27 mouse cellular contexts compared by ENCODE assay signal in the genomic region with DNA sequence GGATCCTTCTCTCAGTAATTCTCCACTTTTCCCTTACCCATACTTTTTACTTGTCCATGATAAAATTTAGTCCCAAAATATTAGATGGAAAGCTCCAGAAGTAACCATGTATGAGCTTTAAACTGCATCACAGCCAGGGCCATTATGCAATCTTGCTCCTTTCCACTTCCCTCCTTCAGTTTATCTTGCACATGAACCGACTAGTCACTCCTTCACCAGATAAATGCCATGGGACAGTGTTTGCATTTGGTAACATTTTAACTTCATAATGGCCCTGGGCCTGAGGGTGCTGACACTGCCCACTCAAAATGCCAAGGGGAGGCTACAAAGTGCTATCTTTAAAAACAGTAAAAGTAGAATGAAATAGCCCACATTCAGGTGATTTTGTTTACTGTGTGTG.
DNase-seq lines count a peak whose midpoint lies in the region; ATAC-seq and TF ChIP-seq lines count a peak whose summit lies in the region.
"Had no signal": no experiment of that assay in that cellular context is flagged by ENCODE, and none has a peak within 500 bp of the region (broad histone marks: within the 10 kb centered on the region; RNA-seq: fewer than 3 reads in every experiment).

No protein-coding gene starts in this region.

- no peaks in the 10 kb centered on the region for H3K36me3 ChIP-seq in liver, embryonic 16.5 days (ENCODE audit: control insufficient read depth, insufficient read depth)
- peaks cover 0 to 19% of the 10 kb centered on the region in 2 experiments; a peak in 2 of 4 replicates for H3K36me3 ChIP-seq in MEL (ENCODE audit: control insufficient read depth in 1 of 2, insufficient read depth in 2 of 2, low read length in 2 of 2)
- no peaks in the 10 kb centered on the region for H3K36me3 ChIP-seq in intestine, embryonic 16.5 days (ENCODE audit: control insufficient read depth, insufficient read depth, low read length)
- no peaks in the 10 kb centered on the region for H3K36me3 ChIP-seq in stomach, postnatal 0 days (ENCODE audit: control insufficient read depth, insufficient read depth, low read length)
- H3K36me3 ChIP-seq: embryonic facial prominence, embryonic 12.5 days; G1E; heart, embryonic 13.5 days had no signal

- no peak overlapping the region for H3K27ac ChIP-seq in liver, embryonic 16.5 days (ENCODE audit: low read length)
- no peak overlapping the region for H3K27ac ChIP-seq in MEL (ENCODE audit: control insufficient read depth, low read depth, low read length)
- no peak overlapping the region for H3K27ac ChIP-seq in intestine, embryonic 16.5 days (ENCODE audit: low read length)
- no peak overlapping the region for H3K27ac ChIP-seq in stomach, postnatal 0 days (replicated peaks)
- H3K27ac ChIP-seq: embryonic facial prominence, embryonic 12.5 days; heart, adult 2 months; heart, embryonic 13.5 days; hindbrain, embryonic 14.5 days; macrophage had no signal

- DNase-seq in liver (no peak), MEL (ENCODE audit: low read depth, low spot score) (peak; percentile 54)
- DNase-seq in stomach, postnatal 0 days (ENCODE audit: low spot score): no peak
- DNase-seq in cerebellum, postnatal 14 days: no peak
- DNase-seq: adrenal gland, postnatal 14 days; cerebellum, adult 11 months; cerebellum, adult 9-10 months; embryo, embryonic 11 days; gastrocnemius, postnatal 25 days; heart, adult 2 months; heart, postnatal 10 days; kidney, adult 2 months; kidney, postnatal 36 days; left cerebral cortex, postnatal 4 days; right cerebral cortex, adult 18-20 months; right cerebral cortex, postnatal 4 days had no signal

- no peak overlapping the region for H3K4me2 ChIP-seq in liver, embryonic 16.5 days (ENCODE audit: low read depth, low read length)
- H3K4me2 ChIP-seq in intestine, embryonic 16.5 days (ENCODE audit: low read depth, low read length): no peak overlapping the region
- no peak overlapping the region for H3K4me2 ChIP-seq in stomach, postnatal 0 days (replicated peaks; ENCODE audit: low read depth)
- H3K4me2 ChIP-seq: embryonic facial prominence, embryonic 12.5 days; heart, embryonic 13.5 days; hindbrain, embryonic 14.5 days; midbrain, embryonic 11.5 days had no signal

- peak; percentile 47 to 55; a peak in 3 of 4 replicates for TF ChIP-seq EP300 in MEL (IDR thresholded peaks at IDR 0.05; ENCODE audit: low read depth in 1 of 2, low read length in 2 of 2)
- no peak for TF ChIP-seq EP300 in stomach, postnatal 0 days (optimal IDR thresholded peaks at IDR 0.05)

- ATAC-seq in liver, embryonic 16.5 days (ENCODE audit: low read depth): peak; percentile 56; the same call in 1 of the 2 replicates
- peak; percentile 78 for ATAC-seq in intestine, embryonic 16.5 days
- 0 out of 2 replicates have a peak, but pooled peaks have one; percentile 56 for ATAC-seq in stomach, postnatal 0 days (ENCODE audit: low FRiP score, low TSS enrichment)
- ATAC-seq: forebrain, embryonic 14.5 days; midbrain, embryonic 16.5 days; Patski had no signal

- H3K4me1 ChIP-seq in liver, embryonic 16.5 days (ENCODE audit: control insufficient read depth, low read depth, low read length): no peaks in the 10 kb centered on the region
- H3K4me1 ChIP-seq in MEL (ENCODE audit: control insufficient read depth in 1 of 2, insufficient read depth in 2 of 2, low read length in 2 of 2): peaks cover 5 to 16% of the 10 kb centered on the region in 2 experiments
- peaks cover 12% of the 10 kb centered on the region for H3K4me1 ChIP-seq in intestine, embryonic 16.5 days (ENCODE audit: control insufficient read depth, insufficient read depth, low read length)
- no peaks in the 10 kb centered on the region for H3K4me1 ChIP-seq in stomach, postnatal 0 days (replicated peaks; ENCODE audit: control insufficient read depth, insufficient read depth)

- H3K4me3 ChIP-seq in liver, embryonic 16.5 days (ENCODE audit: low read depth, low read length): no peak overlapping the region
- peak overlapping the region in 1 of 2 experiments; percentile 37; a peak in 2 of 4 replicates for H3K4me3 ChIP-seq in MEL (ENCODE audit: control insufficient read depth in 1 of 2, insufficient read depth in 1 of 2, low read depth in 2 of 2, low read length in 2 of 2)
- no peak overlapping the region for H3K4me3 ChIP-seq in intestine, embryonic 16.5 days (ENCODE audit: low read length)
- H3K4me3 ChIP-seq in stomach, postnatal 0 days (ENCODE audit: low read depth, low read length): no peak overlapping the region
- H3K4me3 ChIP-seq: embryonic facial prominence, embryonic 12.5 days; heart, adult 2 months; heart, embryonic 13.5 days had no signal

- 0% methylated on average over 1 of the region's 1 CpGs for WGBS in liver, embryonic 16.5 days (ENCODE audit: insufficient replicate concordance)
- 45% methylated on average over 1 of the region's 1 CpGs for WGBS in intestine, embryonic 16.5 days
- WGBS in stomach, postnatal 0 days: 29% methylated on average over 1 of the region's 1 CpGs

- TF ChIP-seq POLR2A in MEL (IDR thresholded peaks at IDR 0.05; ENCODE audit: control insufficient read depth in 1 of 2, insufficient read depth in 1 of 2, low read depth in 1 of 2, low read length in 2 of 2, poor library complexity in 1 of 2): no peak

- H3K27me3 ChIP-seq in liver, embryonic 16.5 days (ENCODE audit: control insufficient read depth, insufficient read depth, low read depth, low read length): no peaks in the 10 kb centered on the region
- no peaks in the 10 kb centered on the region for H3K27me3 ChIP-seq in MEL (ENCODE audit: control insufficient read depth in 1 of 2, insufficient read depth in 2 of 2, low read length in 2 of 2)
- no peaks in the 10 kb centered on the region for H3K27me3 ChIP-seq in intestine, embryonic 16.5 days (replicated peaks; ENCODE audit: control insufficient read depth, insufficient read depth, low read length)
- no peaks in the 10 kb centered on the region for H3K27me3 ChIP-seq in stomach, postnatal 0 days (ENCODE audit: control insufficient read depth, insufficient read depth, low read length)
- H3K27me3 ChIP-seq: embryonic facial prominence, embryonic 12.5 days; heart, embryonic 13.5 days; Patski had no signal

- H3K79me2 ChIP-seq in MEL (ENCODE audit: control insufficient read depth, insufficient read depth, low read length, poor library complexity): no peaks in the 10 kb centered on the region

- H3K9me3 ChIP-seq in liver, embryonic 16.5 days (replicated peaks; ENCODE audit: control insufficient read depth, low read length): no peaks in the 10 kb centered on the region
- H3K9me3 ChIP-seq in MEL (replicated peaks; ENCODE audit: insufficient read depth, low read length): no peaks in the 10 kb centered on the region
- H3K9me3 ChIP-seq in intestine, embryonic 16.5 days (ENCODE audit: control insufficient read depth, low read length): no peaks in the 10 kb centered on the region
- no peaks in the 10 kb centered on the region for H3K9me3 ChIP-seq in stomach, postnatal 0 days (ENCODE audit: control insufficient read depth, low read length)
- H3K9me3 ChIP-seq: embryonic facial prominence, embryonic 12.5 days; G1E; heart, embryonic 13.5 days had no signal

- no peak for TF ChIP-seq CTCF in MEL (IDR thresholded peaks at IDR 0.05 in 2 of 3, conservative IDR thresholded peaks at IDR 0.05 in 1 of 3; ENCODE audit: control insufficient read depth in 1 of 3, insufficient read depth in 1 of 3, low read depth in 2 of 3, low read length in 3 of 3, poor library complexity in 1 of 3, severe bottlenecking in 1 of 3)
- TF ChIP-seq CTCF in stomach, postnatal 0 days (IDR thresholded peaks at IDR 0.05; ENCODE audit: low read depth): no peak

- TF ChIP-seq RAD21 in MEL (IDR thresholded peaks at IDR 0.05; ENCODE audit: low read depth, low read length): no peak

- H3K9ac ChIP-seq in liver, embryonic 16.5 days (ENCODE audit: low read depth, low read length): no peak overlapping the region
- H3K9ac ChIP-seq in MEL (ENCODE audit: control insufficient read depth, low read depth, low read length, poor library complexity, severe bottlenecking): no peak overlapping the region
- no peak overlapping the region for H3K9ac ChIP-seq in intestine, embryonic 16.5 days (ENCODE audit: low read depth, low read length)
- H3K9ac ChIP-seq in stomach, postnatal 0 days (ENCODE audit: low read length): no peak overlapping the region
- H3K9ac ChIP-seq: embryonic facial prominence, embryonic 12.5 days; heart, embryonic 13.5 days; hindbrain, embryonic 14.5 days had no signal

TF ChIP-seq in MEL, 35 proteins besides CTCF, POLR2A, EP300 and RAD21:
- no peak for TF ChIP-seq TCF12 (IDR thresholded peaks at IDR 0.05; ENCODE audit: low read depth, low read length)
- peak; percentile 57 for TF ChIP-seq GATA1 (IDR thresholded peaks at IDR 0.05; ENCODE audit: low read depth, low read length)
- no peak for TF ChIP-seq MEF2A (IDR thresholded peaks at IDR 0.05; ENCODE audit: extremely low read depth, insufficient replicate concordance, low read depth, low read length, poor library complexity, severe bottlenecking)
- TF ChIP-seq ETS1 (IDR thresholded peaks at IDR 0.05; ENCODE audit: low read depth, low read length): peak; percentile 35; the same call in 1 of the 2 replicates
